Mouse (Mus musculus): ENCODE measurements around the gene Utp11. TPM values are rescaled to one million over a fixed set of nuclear protein-coding genes. Genes with fewer than 3 reads are reported as not detected.
A peak's percentile ranks its signal among the peaks of the same experiment; 100 is the strongest.
"Not testable (repeated sequence)": the region's sequence is repeated elsewhere in the genome, so short reads cannot be mapped to it uniquely, and the experiment has no call there.

Gene Utp11
- polyA plus RNA-seq (2017; shearing (Covaris generic)), result 10 to 100 TPM; 80.9 to 85.9 TPM

DNA sequence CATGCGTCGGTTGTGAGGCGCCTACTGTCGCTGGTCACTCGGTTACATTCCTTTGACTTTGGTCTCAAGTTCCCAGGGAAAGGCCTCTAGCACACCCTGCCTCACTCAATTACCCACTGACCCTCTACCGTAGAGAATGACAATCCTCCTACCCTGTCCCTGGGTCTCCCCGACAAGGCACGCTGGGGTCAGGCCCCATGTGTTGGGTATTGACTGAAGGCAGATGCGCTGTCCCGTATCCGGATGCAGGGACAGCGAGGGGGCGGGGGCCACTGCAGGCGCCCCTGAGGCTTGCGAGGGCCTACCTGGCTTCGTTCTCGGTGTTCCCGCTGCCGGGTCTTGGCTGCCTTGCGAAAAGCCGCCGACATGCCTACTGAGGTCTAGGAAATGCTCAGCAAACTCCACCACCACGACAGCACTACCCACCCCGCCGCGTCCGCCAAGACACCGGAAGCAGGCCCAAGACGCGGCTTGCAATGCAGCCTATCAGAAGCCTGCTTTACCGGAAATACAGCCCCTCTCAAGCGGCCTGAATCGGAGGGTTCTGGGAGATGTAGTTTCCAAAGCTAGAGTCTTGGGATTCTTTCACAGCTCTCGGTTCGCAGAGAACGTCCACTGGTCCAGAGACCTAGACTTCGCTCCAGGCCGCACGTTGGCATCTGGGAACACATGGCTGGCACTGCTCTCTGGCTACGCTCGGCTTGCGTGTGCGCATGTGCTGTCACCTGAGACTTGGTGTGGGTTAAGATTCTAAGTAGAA, at the start of gene Utp11:
Utp11 (minus strand) TSS at position 466 of the 760 bp plus-strand sequence.
- ATAC-seq, result peak; percentile 97

DNA sequence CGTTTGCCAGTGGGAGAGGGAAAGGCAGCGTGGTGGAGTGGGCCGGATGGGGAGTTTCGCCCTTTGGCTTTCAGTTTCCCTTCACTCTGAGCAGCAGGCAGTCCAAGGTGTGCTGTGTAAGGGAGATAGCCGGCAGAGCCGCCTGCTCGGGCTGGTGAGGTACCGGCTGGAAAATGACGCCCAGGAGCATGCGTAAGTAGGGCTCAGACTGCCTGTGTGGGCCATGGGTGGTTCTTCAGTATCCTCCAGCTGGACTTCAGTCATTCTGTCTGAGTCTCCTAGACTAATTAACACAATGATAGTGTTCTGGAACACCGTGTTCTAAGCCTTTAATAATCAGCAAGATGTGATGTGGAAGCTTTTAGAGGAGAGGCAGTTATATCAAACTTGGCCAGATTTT, 49.4 kb upstream of the Utp11 start:
- no peak for ATAC-seq

DNA sequence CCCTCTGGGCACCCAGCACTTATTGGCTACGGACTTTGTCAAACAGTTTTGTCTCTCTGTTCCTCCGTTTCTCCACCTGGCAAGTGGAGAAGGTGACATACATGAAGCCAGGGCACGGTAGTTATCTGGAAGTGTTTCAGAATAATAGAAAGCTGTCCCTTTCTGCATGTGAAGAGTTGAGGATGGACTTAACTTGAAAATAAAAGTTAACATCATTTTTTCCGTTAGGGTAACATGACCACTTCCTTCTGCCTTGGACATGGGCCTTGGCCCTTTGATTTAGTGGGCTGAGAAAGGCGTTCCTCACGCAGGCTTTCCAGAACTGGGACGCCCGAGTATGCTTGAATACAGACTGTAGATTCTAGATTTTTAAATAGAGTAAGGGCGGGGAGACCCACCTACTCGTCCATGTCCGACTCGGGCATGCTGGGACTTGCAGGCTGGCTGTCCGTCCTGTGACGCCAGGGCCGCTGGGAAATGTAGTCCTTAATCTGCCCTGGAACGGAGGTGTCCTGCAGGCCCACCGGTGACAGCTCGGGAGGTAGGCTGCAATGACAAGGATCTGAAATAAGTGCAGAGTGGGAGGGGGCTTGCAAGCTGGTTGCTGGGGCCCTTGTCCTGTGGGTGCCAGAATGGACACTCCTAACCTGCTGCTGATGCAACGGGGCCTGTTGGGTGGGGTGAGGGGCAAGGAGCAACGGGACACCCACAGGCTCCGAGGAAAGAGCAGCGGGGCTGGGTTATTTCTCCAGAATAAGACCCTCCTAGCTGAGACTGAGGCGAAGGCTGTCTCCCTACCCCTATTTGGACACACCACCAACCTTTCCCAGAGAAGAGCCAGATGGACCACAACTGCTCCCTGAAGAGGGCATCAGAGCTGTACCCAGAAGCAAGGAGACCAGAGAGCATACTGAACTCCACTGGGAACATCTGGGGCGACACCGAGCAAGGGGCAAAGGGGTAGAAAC, 48.3 kb upstream of the Utp11 start, which contains the start of gene Inpp5b:
Inpp5b (plus strand) TSS at position 475 of the 968 bp plus-strand sequence.
- peak; percentile 59 for ATAC-seq

DNA sequence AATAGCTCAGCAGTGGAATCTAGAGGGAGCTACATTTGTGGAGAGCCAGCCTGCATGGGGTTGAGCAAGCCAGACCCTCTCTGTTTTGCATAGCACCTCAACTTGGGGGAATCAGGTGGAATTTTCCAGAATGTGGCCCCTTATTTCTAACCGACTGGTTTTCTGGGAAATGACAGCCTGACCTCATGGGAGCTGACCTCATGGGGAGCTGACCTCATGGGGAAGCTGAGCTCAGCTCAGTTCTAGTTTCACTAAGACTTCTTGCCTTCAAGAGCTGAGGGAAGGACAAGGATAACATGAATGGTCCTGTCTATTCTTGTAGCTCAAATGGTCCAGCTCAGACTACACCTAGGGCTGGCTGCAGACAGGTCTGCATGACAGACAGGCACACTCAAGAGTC, 45.4 kb upstream of the Utp11 start:
- ATAC-seq, result no peak

DNA sequence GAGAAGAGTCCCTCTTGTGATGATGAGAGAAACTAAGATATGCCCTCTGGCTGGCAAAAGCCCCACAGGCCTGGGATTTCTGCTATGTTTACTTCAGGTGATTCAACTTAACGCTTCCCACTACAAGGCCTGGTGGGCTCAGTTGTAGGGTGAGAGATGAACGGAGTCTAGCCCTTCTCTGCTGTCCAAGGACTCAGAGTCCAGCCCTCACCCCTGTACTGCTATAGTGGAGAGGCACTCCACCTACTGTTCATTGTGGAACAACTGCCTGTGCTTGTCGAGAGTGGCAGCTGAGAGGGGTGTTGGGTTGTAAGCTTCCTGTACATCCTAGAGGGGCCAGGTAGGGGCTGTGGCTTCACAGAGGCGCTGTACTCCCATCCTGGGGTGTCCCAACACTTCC, 44.6 kb upstream of the Utp11 start:
- no peak for ATAC-seq

DNA sequence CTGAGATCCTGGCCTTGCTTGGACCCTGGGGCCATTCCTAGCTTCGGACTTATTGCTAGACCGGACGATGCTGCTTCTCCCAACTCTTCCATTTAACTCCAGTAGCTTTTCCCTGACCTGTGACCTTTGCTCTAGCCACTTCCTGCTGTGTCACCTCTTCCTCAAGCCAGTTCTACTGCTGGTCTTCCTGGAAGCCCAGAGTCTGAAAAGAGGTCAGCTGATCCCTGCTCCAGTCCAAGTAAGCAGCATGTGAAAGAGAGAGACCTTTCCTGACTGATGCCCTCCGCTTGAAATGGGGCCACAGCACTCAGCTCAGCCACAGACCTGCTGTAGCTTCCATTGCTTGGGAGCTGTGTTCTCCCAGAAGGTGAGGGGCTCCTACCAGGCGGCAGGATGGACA, 44.1 kb upstream of the Utp11 start:
- no peak for ATAC-seq

DNA sequence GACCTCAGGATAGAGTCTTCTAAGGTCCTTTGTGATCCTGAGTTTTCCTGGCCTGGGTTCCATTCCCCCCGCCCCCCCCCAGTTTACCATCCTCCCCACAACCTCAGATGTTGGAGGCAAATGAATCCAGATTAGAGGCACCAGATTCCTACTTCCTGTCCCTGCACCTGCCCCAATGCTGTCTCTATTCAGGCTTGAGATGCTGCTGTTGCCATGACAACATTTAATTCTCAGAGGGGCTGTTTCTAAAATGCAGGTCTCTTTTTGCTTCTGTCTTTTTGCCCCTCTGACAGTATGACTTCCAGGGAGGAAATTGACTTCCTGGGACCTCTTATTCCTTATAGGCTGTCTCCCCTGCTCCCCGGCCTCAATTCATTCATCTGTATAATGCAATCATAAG, 43.6 kb upstream of the Utp11 start:
- ATAC-seq, result no peak

DNA sequence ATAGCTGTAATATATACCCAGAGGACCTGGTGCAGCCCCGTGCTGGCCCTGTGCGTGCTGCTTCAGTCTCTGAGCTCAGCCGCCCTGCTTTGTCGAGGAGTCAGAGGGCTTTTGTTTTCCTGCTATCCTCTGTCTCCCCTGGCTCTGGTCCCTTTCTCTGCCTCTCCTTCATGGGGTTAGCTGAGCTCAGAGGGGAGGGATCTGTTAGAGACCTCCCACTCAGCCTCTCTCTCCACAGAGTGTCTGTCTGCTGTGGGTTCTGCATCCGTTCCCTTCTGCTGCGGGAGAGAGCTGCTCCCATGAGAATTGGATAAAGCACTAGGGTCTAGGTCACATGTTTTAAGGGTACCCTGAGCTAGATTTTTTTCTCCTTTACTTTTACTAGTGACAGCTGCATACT, 32.7 kb upstream of the Utp11 start:
- no peak for ATAC-seq

DNA sequence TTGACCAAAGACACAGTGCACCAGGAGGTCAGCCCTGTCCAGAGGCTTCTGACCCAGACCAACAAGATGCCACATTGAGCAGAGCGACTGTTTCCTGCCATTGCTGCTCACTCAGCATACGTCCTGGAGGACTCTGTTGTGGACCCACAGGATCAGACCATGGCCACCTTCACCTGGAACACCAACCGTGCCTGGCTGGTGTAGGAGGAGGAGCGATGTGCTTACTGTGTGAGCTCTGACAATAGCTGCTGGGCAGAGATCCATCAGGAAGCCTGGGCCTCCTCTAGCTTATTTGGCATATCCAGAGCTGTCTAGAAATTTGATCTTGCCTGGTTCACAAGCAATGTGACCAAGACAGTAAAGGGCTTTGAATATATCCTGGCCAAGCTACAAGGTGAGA, 25.7 kb upstream of the Utp11 start:
- ATAC-seq, result no peak

DNA sequence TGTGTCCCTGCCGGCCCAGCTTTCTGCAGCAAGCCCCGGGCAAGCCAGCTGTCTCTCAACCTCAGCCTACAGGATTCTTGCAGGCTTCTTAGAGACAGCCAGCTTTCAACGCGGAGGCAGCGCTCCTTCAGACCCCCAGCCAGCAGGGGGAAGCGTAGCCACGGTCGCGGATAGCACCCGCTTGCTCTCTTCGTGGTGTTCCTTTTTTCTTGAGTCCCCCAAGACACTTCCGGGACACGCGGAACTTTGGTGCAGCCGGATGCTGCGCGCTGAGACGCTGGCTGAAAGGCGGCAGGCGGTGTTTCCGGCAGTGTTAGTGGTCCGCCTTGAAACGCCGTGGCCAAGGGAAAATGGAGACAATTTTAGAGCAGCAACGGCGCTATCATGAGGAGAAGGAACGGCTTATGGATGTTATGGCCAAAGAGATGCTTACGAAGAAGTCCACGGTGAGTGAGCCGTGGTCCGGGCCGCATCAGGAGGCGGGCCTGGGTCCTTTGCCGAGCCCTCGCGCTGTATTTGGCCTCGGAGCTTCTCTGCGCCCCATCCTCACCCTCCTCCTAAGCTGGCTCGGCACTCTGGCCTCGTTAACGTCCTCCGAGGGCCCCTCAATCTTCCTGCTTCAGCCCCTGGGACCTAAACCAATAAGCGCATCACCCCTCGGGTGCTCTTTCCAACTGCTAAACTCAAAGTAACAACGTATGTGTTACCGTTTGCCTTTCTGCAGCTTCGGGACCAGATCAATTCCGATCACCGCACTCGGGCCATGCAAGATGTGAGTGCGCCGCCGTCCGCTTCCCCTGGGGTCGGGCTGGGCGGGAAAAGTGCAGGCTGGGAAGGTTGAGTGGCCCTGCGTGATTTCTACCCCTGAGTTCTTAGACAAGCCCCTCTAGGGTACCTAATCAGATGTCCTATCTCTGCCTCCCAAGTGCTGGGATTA, 21.4 kb upstream of the Utp11 start, which contains the start of gene Sf3a3:
Sf3a3 (plus strand) TSS at position 232 of the 937 bp plus-strand sequence.
- peak; percentile 95 for ATAC-seq

DNA sequence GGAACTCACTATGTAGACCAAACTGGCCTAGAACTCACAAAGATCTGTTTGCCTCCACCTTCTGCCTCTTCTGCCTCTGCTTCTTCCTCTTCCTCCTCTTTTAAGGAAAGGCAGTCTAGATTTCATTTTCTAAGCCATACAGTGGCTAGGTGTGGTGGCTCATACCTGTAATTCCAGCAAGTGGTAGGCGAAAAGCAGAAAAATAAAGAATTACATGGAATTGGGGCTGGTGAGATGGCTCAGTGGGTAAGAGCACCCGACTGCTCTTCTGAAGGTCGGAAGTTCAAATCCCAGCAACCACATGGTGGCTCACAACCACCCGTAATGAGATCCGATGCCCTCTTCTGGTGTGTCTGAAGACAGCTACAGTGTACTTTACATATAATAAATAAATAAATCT, 20.4 kb upstream of the Utp11 start:
- not testable (repeated sequence) for ATAC-seq

DNA sequence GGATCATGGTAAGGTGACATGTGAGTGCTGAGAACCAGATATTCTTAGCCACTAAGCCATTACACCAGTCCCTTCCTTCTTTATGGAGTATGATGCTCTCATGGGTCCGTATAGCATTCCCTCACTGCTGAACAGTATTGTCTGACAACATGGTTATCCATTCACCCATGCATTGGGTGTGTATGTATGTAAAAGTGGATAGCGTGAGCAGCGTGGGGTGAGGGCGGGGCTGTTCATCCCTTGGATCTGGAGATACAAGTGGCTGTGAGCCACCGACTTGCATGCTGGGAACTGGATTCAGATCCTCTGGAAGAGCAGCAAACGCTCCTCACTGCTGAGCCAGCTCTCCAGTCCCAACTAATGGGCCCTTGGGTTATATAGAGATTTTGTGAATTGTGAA, 19.2 kb upstream of the Utp11 start:
- no peak for ATAC-seq

DNA sequence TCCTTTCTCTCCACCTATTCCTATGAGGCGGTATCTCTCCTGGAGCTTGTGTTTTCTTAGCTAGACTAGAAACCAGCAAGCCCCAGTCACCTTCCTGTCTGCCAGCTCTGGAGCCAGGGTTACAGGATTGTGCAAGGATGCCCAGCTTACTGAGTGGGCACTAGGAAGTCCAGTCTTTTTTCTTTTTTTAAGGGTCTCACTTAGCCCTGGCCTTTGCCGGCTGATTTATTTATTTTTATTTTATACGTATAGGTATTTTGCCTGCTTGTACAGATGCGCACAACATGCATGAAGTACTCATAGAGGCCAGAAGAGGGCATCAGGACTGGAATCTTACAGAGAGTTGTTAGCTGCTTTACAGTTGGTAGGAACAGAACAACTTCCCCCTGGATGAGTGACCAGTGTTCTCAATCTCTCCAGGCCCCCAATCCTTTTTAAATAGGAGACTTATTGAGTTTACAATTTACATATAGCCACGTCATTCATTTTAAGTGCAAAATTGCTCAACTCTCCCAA, 17.4 kb upstream of the Utp11 start:
- ATAC-seq, result peak; percentile 20

DNA sequence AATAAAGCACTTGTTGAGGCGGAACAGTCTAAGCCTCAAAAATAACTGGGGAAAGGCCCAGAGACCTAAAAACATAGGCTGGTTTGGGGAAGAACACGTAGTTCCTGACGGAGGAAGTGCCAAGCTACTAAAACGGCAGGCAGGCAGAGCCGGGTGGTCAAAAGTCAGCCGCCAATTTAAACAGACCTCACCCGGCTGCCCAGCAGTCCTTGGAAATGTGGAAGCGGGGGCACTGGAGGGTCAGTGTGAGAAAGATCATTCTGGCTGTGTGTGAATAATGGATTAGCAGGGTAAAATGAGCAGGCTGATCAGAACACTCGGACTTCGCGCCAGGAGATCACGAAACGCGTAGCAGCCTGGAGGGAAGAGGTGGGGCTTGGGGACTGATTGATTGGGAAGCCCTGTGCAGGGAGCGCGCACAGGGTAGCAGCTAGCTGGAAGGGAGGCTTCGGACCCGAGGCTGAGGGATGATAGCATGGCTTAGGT, 16.6 kb upstream of the Utp11 start:
- ATAC-seq, result no peak

DNA sequence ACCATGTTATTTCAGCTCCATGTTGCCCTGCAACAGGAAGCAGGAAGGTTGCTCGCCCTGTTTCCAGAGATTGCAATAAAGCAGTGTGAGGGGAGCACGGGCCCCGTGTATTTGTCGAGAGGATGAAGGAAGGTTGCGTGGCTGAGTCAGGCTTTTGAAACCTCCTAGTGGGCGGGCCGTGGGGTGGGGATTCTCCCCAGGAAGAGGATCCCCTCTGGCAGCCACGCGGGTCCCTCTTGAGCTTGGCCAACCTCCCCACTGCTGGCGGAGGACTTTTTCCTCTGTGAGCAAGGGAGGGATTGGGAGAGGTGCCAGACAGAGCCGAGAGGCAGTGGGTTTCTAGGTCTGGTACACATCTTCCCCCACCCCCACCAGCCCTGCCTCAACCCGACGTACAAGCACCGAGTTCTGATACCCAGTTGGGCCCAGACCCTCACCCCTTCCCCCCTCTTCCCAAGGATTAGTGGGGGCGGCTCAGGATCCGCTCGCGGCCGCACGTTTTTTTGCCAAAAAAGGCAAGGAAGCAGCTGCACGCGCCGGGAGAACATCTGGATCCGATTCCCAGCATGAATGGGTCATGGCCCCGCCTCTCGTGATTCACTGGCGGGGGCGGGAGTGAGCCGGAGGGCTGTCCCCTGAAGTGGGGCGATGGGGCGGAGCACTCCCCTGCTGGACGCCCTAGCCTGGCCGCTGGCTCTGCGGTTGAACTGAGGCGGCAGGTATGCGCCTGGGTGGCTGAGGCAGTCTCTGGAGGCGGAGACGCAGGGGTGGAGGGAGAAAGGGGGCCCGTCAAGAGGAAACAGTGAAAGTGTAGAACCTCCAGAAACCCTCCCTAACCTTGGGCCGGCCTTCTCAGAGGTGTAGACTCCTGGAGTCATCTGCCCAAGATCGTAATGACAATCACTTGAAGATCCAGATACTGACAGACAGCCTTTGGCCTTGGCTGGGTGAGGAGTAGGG, 15.4 kb upstream of the Utp11 start:
- ATAC-seq, result peak; percentile 50

DNA sequence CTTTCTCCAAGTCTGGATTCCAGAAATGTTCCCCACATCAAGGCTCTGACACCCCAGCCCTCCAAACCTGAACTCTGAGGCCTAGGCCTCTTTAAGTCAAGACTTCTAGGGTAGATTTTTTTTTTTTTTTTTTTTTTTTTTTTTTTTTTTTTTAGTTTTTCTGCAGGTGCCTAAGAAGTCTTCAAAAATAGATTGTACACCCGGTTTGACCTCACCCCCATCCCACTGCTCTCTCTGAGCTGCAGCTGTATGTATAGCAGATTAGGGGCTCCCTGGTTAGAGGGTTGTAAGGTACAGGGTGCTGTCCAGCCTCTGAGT, 14.8 kb upstream of the Utp11 start:
- ATAC-seq, result not testable (repeated sequence)

DNA sequence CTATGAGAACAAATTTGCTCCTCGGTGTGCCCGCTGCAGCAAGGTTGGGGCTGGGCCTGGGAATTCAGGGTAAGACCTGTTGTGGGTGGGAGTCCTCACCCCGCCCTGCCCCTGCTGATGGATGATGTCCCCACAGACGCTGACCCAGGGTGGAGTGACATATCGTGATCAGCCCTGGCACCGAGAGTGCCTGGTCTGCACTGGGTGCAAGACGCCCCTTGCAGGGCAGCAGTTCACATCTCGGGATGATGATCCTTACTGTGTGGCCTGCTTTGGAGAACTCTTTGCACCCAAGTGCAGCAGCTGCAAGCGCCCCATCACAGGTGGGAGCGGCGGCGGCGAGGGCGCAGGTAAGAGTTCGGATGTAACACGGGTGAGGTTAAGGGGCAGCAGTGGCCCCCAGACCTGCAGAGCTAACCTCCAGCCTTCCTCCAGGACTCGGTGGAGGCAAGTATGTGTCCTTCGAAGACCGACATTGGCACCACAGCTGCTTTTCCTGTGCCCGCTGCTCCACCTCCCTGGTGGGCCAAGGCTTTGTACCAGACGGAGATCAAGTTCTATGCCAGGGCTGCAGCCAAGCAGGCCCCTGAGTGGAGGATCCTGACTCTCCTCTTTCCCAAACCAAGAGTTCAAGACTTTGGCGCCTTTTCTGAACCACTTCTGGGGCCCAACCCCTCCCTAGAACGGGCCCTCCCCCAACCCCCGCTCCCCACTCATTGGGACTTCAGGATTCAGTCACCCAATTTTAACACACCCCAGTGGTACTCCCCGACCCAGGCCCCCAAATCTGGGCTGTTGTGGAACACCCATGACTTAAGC, 14.2 kb upstream of the Utp11 start:
- not testable (repeated sequence) for ATAC-seq

DNA sequence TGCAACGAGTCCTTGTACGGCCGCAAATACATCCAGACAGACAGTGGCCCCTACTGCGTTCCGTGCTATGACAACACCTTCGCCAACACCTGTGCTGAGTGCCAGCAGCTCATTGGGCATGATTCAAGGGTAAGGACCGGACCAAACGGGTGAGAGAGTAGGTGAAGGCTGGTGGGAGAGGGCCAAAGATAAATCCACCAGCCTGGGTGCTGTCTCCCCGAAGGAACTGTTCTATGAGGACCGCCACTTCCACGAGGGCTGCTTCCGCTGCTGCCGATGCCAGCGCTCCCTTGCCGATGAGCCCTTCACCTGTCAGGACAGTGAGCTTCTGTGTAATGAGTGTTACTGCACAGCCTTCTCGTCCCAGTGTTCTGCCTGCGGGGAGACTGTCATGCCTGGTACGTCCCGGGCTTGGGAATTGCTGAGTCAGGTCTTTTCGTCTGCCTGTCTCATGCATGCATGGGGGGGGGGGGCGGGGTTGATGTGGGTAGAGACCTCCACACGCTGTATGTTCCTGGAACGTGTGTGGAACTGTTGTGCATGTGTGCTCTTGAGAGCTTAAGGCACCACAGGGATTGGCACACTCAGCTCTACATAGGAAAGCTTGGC, 12.4 kb upstream of the Utp11 start:
- no peak for ATAC-seq

DNA sequence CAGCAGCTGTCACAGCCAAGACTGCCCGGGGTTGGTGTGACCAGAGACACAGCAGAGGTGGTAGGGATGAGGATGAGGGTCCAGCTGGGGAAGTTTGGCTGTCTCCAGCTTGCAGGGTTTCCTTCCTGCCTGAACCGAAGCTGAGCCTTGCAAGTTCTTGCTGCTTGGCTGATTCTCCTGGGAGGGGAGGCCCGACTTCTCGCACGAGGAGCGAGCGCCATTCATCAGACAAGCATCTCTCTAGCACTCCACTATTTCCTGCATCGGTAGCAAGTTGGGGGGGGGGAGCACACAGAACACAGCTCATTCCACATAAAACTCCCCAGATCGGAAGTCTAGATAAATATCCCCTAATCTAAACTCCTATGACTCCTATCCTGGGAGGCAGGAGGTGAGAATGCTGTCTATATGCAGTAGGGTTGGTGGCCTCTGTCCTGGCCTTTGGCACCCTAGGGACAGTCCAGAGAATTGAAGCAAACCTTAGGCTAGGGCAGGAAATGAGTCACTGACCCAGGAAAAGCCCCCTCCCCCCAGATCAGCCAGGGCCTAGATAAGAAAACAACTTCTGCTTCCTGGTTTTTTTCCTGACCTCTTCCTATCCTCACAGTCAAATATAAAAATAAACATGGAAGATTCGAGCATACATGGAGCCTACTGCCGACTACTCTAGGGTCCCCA, 11.5 kb upstream of the Utp11 start:
- ATAC-seq, result no peak

Measured in activated CD4-positive, CD25-positive, alpha-beta regulatory T cell, adult 4 months (primary cell).